Mouse (Mus musculus): ENCODE data around the gene Ppp1r1c. TPM values are rescaled to one million over a fixed set of nuclear protein-coding genes. Genes with fewer than 3 reads are reported as not detected.
"Not testable (repeated sequence)": the region's sequence is repeated elsewhere in the genome, so short reads cannot be mapped to it uniquely, and the experiment has no call there.

Gene Ppp1r1c
- polyA plus RNA-seq, 1 experiment from 2014 or later, result not detected

DNA sequence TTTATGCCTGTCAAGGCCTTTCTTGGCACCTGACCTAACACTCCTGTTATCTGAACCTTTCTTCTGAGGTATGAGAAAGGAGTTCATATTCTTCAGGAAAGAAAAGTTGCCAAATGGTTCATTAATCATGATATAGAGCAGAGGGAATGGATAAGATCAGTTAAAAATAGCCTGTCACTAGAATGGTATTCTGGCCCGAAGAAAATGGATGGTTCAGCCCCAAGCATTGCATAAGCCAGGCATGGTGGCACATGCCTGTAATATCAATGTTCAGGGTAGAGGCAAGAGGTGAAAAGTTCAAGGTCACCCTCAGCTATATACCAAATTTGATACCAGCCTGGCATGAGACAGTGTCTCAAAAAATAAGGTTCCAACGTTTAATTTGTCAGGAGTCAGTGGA, 85.6 kb downstream of the Ppp1r1c start:
- no peak overlapping the region for H3K4me3 ChIP-seq (ENCODE audit: low read depth, low read length)
- WGBS, result 58% methylated on average over 2 of the region's 2 CpGs
- H3K27ac ChIP-seq (ENCODE audit: low read depth), result no peak overlapping the region
- no peak for ATAC-seq (replicated peaks; ENCODE audit: low FRiP score, low TSS enrichment, low read depth)
- H3K9ac ChIP-seq (ENCODE audit: low read length), result no peak overlapping the region
- no peaks in the 10 kb centered on the region for H3K36me3 ChIP-seq (ENCODE audit: control insufficient read depth, insufficient read depth, low read length)
- no peaks in the 10 kb centered on the region for H3K4me1 ChIP-seq (replicated peaks; ENCODE audit: control insufficient read depth, insufficient read depth, low read length)
- no peaks in the 10 kb centered on the region for H3K27me3 ChIP-seq (replicated peaks; ENCODE audit: control insufficient read depth, insufficient read depth, low read length)
- H3K9me3 ChIP-seq (ENCODE audit: control insufficient read depth, low read length), result no peaks in the 10 kb centered on the region
- no peak for DNase-seq (ENCODE audit: low spot score)
- H3K4me2 ChIP-seq (ENCODE audit: low read length), result no peak overlapping the region

DNA sequence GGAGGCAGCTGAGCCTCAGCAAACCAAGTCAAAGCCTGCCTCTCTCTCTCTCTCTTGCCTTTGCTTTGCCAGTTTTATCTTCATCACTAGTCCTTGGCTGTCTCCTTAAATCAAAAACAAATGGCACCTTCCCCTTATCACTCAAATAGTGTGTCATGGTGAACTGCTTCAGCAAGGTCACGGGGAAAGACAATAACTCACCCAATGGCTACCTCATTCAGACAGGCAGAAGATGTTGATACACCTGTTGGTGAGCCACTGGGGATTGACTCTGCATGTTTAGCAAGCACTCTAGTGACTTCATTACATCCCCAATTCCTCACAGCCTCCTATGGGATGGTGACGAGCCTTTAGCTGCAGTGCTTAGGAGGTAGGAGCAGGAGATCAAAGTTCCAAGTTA, 89.9 kb downstream of the Ppp1r1c start:
- Histone ChIP-seq H3K9me3 (ENCODE audit: control insufficient read depth, low read length) (no peaks in the 10 kb centered on the region), H3K9ac (ENCODE audit: low read length) (no peak overlapping the region), H3K27ac (ENCODE audit: low read depth) (no peak overlapping the region), H3K4me2 (ENCODE audit: low read length) (no peak overlapping the region), H3K4me3 (ENCODE audit: low read depth, low read length) (no peak overlapping the region), H3K27me3 (replicated peaks; ENCODE audit: control insufficient read depth, insufficient read depth, low read length) (no peaks in the 10 kb centered on the region), H3K4me1 (replicated peaks; ENCODE audit: control insufficient read depth, insufficient read depth, low read length) (no peaks in the 10 kb centered on the region), H3K36me3 (ENCODE audit: control insufficient read depth, insufficient read depth, low read length) (no peaks in the 10 kb centered on the region)
- no peak for ATAC-seq (replicated peaks; ENCODE audit: low FRiP score, low TSS enrichment, low read depth)
- DNase-seq (ENCODE audit: low spot score), result no peak
- WGBS, result 68% methylated on average over 2 of the region's 2 CpGs

DNA sequence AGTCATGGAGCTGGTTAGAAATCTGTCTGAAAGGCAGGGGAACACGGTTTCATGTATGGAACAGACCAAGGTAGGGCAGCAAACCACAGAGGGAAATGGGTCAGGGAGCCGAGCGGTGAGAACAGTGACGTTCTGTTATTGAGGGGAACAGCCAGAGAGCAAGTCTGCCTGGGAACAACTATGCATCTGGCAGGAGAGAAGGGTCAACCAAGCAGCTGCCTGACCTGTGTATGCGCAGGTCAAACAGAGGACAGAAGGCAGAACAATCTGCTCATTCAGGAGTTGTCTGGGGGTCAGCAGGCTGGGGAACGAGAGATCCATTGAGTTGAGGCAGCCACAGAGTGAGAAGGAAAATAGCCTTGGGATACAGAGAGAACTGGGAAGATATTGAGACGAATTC, 91.0 kb downstream of the Ppp1r1c start:
- Histone ChIP-seq H3K9me3 (ENCODE audit: control insufficient read depth, low read length) (no peaks in the 10 kb centered on the region), H3K4me2 (ENCODE audit: low read length) (no peak overlapping the region), H3K36me3 (ENCODE audit: control insufficient read depth, insufficient read depth, low read length) (no peaks in the 10 kb centered on the region), H3K4me1 (replicated peaks; ENCODE audit: control insufficient read depth, insufficient read depth, low read length) (no peaks in the 10 kb centered on the region), H3K27me3 (replicated peaks; ENCODE audit: control insufficient read depth, insufficient read depth, low read length) (no peaks in the 10 kb centered on the region), H3K4me3 (ENCODE audit: low read depth, low read length) (no peak overlapping the region), H3K9ac (ENCODE audit: low read length) (no peak overlapping the region), H3K27ac (ENCODE audit: low read depth) (no peak overlapping the region)
- DNase-seq (ENCODE audit: low spot score) (no peak), ATAC-seq (replicated peaks; ENCODE audit: low FRiP score, low TSS enrichment, low read depth) (peak; percentile 72)
- 35% methylated on average over 7 of the region's 7 CpGs for WGBS

DNA sequence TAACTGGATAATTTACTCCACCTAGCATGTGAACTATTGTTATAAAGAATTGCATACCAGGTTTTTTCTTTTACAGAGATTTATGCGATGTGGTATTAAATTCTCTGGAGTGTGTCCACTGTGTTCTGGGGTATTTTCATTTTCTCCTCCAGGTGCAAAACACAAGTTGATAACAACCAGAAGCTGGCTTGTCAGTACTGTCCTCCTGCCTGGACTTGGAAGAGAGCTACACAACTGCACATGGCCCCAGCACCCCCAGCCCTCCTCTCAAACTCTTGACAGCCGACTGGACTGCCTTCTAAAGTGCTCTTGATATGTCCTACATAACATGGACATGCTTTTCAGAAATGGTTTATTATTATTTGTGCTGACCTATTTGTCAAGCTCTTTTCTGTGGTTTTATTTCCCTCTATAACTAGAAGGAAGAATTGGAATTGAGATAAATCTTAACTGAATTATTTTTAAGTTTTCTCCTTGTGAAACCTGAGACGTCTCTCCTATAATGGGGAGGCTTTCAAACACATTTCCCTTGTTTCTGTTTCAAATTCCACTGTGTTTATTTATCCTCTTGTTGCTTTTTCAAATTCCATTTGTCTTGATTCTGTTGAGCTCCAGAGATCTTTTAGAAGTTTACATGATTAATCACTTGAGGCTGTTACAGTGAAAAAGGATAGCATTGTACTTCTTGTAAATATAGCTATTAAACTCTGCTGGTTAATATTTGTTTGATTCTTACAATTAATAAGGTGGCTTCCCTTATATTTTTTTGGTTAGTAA, 108.3 kb downstream of the Ppp1r1c start:
- Histone ChIP-seq H3K4me2 (ENCODE audit: low read length) (no peak overlapping the region), H3K9me3 (ENCODE audit: control insufficient read depth, low read length) (no peaks in the 10 kb centered on the region), H3K4me1 (replicated peaks; ENCODE audit: control insufficient read depth, insufficient read depth, low read length) (peaks cover 5% of the 10 kb centered on the region; the same call in 1 of the 2 replicates), H3K9ac (ENCODE audit: low read length) (no peak overlapping the region), H3K27me3 (replicated peaks; ENCODE audit: control insufficient read depth, insufficient read depth, low read length) (no peaks in the 10 kb centered on the region), H3K27ac (ENCODE audit: low read depth) (no peak overlapping the region), H3K36me3 (ENCODE audit: control insufficient read depth, insufficient read depth, low read length) (no peaks in the 10 kb centered on the region), H3K4me3 (ENCODE audit: low read depth, low read length) (no peak overlapping the region)
- ATAC-seq (replicated peaks; ENCODE audit: low FRiP score, low TSS enrichment, low read depth) (no peak; the same call in 1 of the 2 replicates), DNase-seq (ENCODE audit: low spot score) (no peak)
- 31% methylated on average over 3 of the region's 3 CpGs for WGBS

DNA sequence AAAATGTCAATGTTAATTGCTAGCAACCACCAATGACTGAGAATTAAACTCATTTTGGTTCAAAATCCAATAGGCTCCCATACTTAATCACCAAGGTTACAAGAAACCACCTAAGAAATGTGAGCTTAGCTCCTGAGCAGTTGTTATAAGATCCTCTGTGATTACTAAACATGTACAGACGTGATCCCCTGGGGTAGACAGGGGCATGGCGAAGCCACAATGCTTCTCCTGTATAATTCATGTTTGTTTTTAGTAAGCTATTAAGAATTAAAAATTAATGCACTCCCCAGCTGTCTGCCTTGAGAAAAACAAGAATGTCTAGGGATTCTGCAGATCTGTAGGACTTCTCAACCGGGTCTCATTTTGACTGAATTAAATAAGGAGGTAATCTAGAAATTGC, 112.0 kb downstream of the Ppp1r1c start:
- WGBS, result 81% methylated on average over 3 of the region's 3 CpGs
- Histone ChIP-seq H3K27me3 (replicated peaks; ENCODE audit: control insufficient read depth, insufficient read depth, low read length) (no peaks in the 10 kb centered on the region), H3K9me3 (ENCODE audit: control insufficient read depth, low read length) (no peaks in the 10 kb centered on the region), H3K36me3 (ENCODE audit: control insufficient read depth, insufficient read depth, low read length) (no peaks in the 10 kb centered on the region), H3K4me2 (ENCODE audit: low read length) (no peak overlapping the region), H3K4me1 (replicated peaks; ENCODE audit: control insufficient read depth, insufficient read depth, low read length) (peaks cover 5% of the 10 kb centered on the region; the same call in 1 of the 2 replicates), H3K4me3 (ENCODE audit: low read depth, low read length) (no peak overlapping the region), H3K9ac (ENCODE audit: low read length) (no peak overlapping the region), H3K27ac (ENCODE audit: low read depth) (no peak overlapping the region)
- no peak for ATAC-seq (replicated peaks; ENCODE audit: low FRiP score, low TSS enrichment, low read depth)
- DNase-seq (ENCODE audit: low spot score), result no peak

DNA sequence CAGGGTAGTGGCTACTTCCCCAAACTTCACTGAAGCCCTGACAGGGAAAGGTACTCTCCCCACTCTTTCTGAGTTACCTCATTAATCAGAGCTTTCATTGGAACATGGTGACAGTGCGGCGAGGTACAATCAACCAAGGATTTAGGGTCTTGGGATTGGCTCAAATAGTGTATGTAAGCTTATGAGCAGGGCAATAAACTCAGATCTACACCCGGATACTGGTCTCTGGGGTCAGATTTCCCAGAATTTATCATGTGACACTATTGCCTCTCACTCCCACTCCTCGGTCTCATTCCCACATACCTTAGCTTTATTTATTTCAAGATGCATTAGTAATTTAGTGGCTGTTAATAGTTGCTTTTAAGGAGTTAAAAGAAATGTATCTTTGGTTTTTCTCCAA, 118.3 kb downstream of the Ppp1r1c start:
- H3K9ac ChIP-seq (ENCODE audit: low read length), result no peak overlapping the region
- 61% methylated on average over 4 of the region's 4 CpGs for WGBS
- no peaks in the 10 kb centered on the region for H3K4me1 ChIP-seq (replicated peaks; ENCODE audit: control insufficient read depth, insufficient read depth, low read length)
- no peaks in the 10 kb centered on the region for H3K9me3 ChIP-seq (ENCODE audit: control insufficient read depth, low read length)
- no peak for ATAC-seq (replicated peaks; ENCODE audit: low FRiP score, low TSS enrichment, low read depth)
- no peak overlapping the region for H3K4me3 ChIP-seq (ENCODE audit: low read depth, low read length)
- no peaks in the 10 kb centered on the region for H3K36me3 ChIP-seq (ENCODE audit: control insufficient read depth, insufficient read depth, low read length)
- H3K27me3 ChIP-seq (replicated peaks; ENCODE audit: control insufficient read depth, insufficient read depth, low read length), result no peaks in the 10 kb centered on the region
- no peak overlapping the region for H3K27ac ChIP-seq (ENCODE audit: low read depth)
- no peak overlapping the region for H3K4me2 ChIP-seq (ENCODE audit: low read length)
- no peak for DNase-seq (ENCODE audit: low spot score)

DNA sequence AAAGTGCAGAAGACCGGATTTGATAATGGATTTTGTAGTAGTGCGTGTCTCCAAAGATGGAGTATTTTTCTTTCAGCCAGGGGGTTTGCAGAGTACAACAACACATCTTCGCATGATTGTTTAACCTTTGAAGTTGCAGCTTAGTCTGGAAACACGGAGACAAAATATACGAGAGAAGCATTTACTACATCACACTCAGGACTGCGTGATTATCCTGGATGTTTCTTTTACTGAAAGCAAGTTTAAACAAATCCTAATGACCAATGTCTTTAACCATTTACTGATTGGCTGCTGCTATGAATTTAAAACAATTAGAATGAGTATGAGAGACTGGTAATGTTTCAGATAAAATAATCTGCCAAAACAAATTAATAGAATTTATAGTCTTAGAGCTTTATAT, 131.5 kb downstream of the Ppp1r1c start:
- no peak overlapping the region for H3K4me2 ChIP-seq (ENCODE audit: low read length)
- 39% methylated on average over 6 of the region's 6 CpGs for WGBS
- H3K4me1 ChIP-seq (replicated peaks; ENCODE audit: control insufficient read depth, insufficient read depth, low read length), result no peaks in the 10 kb centered on the region
- no peak overlapping the region for H3K27ac ChIP-seq (ENCODE audit: low read depth)
- H3K36me3 ChIP-seq (ENCODE audit: control insufficient read depth, insufficient read depth, low read length), result no peaks in the 10 kb centered on the region
- no peak overlapping the region for H3K4me3 ChIP-seq (ENCODE audit: low read depth, low read length)
- no peaks in the 10 kb centered on the region for H3K27me3 ChIP-seq (replicated peaks; ENCODE audit: control insufficient read depth, insufficient read depth, low read length)
- ATAC-seq (replicated peaks; ENCODE audit: low FRiP score, low TSS enrichment, low read depth) (no peak), DNase-seq (ENCODE audit: low spot score) (no peak)
- no peaks in the 10 kb centered on the region for H3K9me3 ChIP-seq (ENCODE audit: control insufficient read depth, low read length)
- H3K9ac ChIP-seq (ENCODE audit: low read length), result no peak overlapping the region

DNA sequence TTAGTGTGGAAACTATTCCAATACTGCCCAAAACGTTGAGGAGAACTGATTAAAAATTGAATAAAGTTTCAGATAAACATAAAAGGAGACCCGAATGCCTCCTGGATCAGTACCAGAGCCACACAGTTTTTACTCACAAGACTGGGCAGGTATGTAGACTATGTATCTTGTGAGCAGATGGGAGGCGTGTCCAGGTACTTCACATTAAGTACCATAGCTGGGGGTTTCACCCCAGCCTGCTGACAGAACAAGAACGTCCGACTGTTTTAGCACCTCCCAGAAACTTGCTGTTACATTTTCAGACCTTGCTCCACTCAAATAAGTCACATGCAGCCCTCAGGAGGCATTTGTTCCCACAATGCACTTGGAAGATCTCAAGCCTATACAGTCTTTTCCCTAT, 131.9 kb downstream of the Ppp1r1c start:
- no peak overlapping the region for H3K27ac ChIP-seq (ENCODE audit: low read depth)
- no peak for DNase-seq (ENCODE audit: low spot score)
- no peaks in the 10 kb centered on the region for H3K27me3 ChIP-seq (replicated peaks; ENCODE audit: control insufficient read depth, insufficient read depth, low read length)
- no peaks in the 10 kb centered on the region for H3K9me3 ChIP-seq (ENCODE audit: control insufficient read depth, low read length)
- no peak for ATAC-seq (replicated peaks; ENCODE audit: low FRiP score, low TSS enrichment, low read depth)
- H3K4me2 ChIP-seq (ENCODE audit: low read length), result no peak overlapping the region
- 46% methylated on average over 5 of the region's 5 CpGs for WGBS
- no peaks in the 10 kb centered on the region for H3K4me1 ChIP-seq (replicated peaks; ENCODE audit: control insufficient read depth, insufficient read depth, low read length)
- no peaks in the 10 kb centered on the region for H3K36me3 ChIP-seq (ENCODE audit: control insufficient read depth, insufficient read depth, low read length)
- no peak overlapping the region for H3K4me3 ChIP-seq (ENCODE audit: low read depth, low read length)
- H3K9ac ChIP-seq (ENCODE audit: low read length), result no peak overlapping the region

DNA sequence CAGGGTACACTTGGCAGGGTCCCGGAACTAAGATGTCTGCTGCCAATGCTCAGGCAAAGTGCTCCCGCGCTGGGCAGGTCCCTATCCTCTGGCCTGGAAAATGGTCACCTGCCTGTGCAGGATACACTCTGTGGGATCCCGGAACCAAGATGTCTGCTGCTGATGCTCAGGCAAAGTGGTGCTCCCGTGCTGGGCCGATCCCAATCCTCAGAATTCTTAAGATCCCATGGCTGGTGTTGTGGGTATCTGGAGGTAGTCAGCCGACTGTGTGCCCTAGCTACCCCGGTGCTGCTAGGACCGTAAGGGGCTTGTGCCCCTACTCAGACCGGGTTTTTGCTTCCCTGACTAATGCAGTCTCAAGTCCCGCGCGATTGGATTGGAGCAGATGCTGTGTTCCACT, 139.8 kb downstream of the Ppp1r1c start:
- not testable (repeated sequence) for DNase-seq (ENCODE audit: low spot score); H3K4me1 ChIP-seq (replicated peaks; ENCODE audit: control insufficient read depth, insufficient read depth, low read length); H3K9me3 ChIP-seq (ENCODE audit: control insufficient read depth, low read length); H3K36me3 ChIP-seq (ENCODE audit: control insufficient read depth, insufficient read depth, low read length); ATAC-seq (replicated peaks; ENCODE audit: low FRiP score, low TSS enrichment, low read depth); H3K4me3 ChIP-seq (ENCODE audit: low read depth, low read length); H3K4me2 ChIP-seq (ENCODE audit: low read length); H3K27me3 ChIP-seq (replicated peaks; ENCODE audit: control insufficient read depth, insufficient read depth, low read length); H3K27ac ChIP-seq (ENCODE audit: low read depth); H3K9ac ChIP-seq (ENCODE audit: low read length)
- WGBS, result 83% methylated on average over 13 of the region's 13 CpGs

All from intestine, embryonic 14.5 days (tissue).